Mouse (Mus musculus): ENCODE data around the gene Prdx6.
A peak's percentile ranks its signal among the peaks of the same experiment; 100 is the strongest.

The Prdx6 gene

GRCm38 (mm10) chr1:161250604-161251416 is at the start of gene Prdx6:
Gene Prdx6 (minus strand): TSS chr1:161251219.
- DNase-seq (ENCODE audit: low spot score) = peak; percentile 80

GRCm38 (mm10) chr1:161288256-161288655 is 37.2 kb upstream of the Prdx6 start:
- no peak for DNase-seq (ENCODE audit: low spot score)

GRCm38 (mm10) chr1:161286726-161287310 is 35.8 kb upstream of the Prdx6 start:
- peak; percentile 83 for DNase-seq (ENCODE audit: low spot score)

GRCm38 (mm10) chr1:161281054-161281688 is 30.2 kb upstream of the Prdx6 start:
- no peak for DNase-seq (ENCODE audit: low spot score)

GRCm38 (mm10) chr1:161279244-161279908 is 28.4 kb upstream of the Prdx6 start:
- DNase-seq (ENCODE audit: low spot score) = no peak

GRCm38 (mm10) chr1:161273486-161273885 is 22.5 kb upstream of the Prdx6 start:
- DNase-seq (ENCODE audit: low spot score) = peak; percentile 42

- DNase-seq (ENCODE audit: low spot score) = no peak
These were observed 20.4 kb upstream of the Prdx6 start for GRCm38 (mm10) chr1:161271461-161271810.

GRCm38 (mm10) chr1:161270776-161271460 is 19.9 kb upstream of the Prdx6 start:
- DNase-seq (ENCODE audit: low spot score) = no peak

- peak; percentile 25 for DNase-seq (ENCODE audit: low spot score)
These were observed 18.3 kb upstream of the Prdx6 start for GRCm38 (mm10) chr1:161269346-161269745.

GRCm38 (mm10) chr1:161268884-161269283 is 17.9 kb upstream of the Prdx6 start:
- DNase-seq (ENCODE audit: low spot score) = no peak

- DNase-seq (ENCODE audit: low spot score) = no peak
These were observed 17.1 kb upstream of the Prdx6 start for GRCm38 (mm10) chr1:161268116-161268515.

GRCm38 (mm10) chr1:161264961-161265360 is 13.9 kb upstream of the Prdx6 start:
- no peak for DNase-seq (ENCODE audit: low spot score)

- DNase-seq (ENCODE audit: low spot score) = no peak
These were observed 12.6 kb upstream of the Prdx6 start for GRCm38 (mm10) chr1:161263584-161263983.

GRCm38 (mm10) chr1:161262542-161262941 is 11.5 kb upstream of the Prdx6 start:
- no peak for DNase-seq (ENCODE audit: low spot score)

- no peak for DNase-seq (ENCODE audit: low spot score)
These were observed 9.7 kb upstream of the Prdx6 start for GRCm38 (mm10) chr1:161260761-161261160.

- no peak for DNase-seq (ENCODE audit: low spot score)
These were observed 8.1 kb upstream of the Prdx6 start for GRCm38 (mm10) chr1:161259142-161259541.

- DNase-seq (ENCODE audit: low spot score) = no peak
These were observed 7.3 kb upstream of the Prdx6 start for GRCm38 (mm10) chr1:161258331-161258730.

- no peak for DNase-seq (ENCODE audit: low spot score)
These were observed 5.9 kb upstream of the Prdx6 start for GRCm38 (mm10) chr1:161256918-161257317.

GRCm38 (mm10) chr1:161254361-161254760 is 3.3 kb upstream of the Prdx6 start:
- DNase-seq (ENCODE audit: low spot score) = no peak

GRCm38 (mm10) chr1:161252901-161253300 is 1.9 kb upstream of the Prdx6 start:
- DNase-seq (ENCODE audit: low spot score) = no peak

GRCm38 (mm10) chr1:161252365-161252764 is 1.3 kb upstream of the Prdx6 start:
- DNase-seq (ENCODE audit: low spot score) = no peak

Data from layer of hippocampus, adult 11-12 months (tissue).